ENCODE assay signal across 1 mouse cellular context in the genomic region with DNA sequence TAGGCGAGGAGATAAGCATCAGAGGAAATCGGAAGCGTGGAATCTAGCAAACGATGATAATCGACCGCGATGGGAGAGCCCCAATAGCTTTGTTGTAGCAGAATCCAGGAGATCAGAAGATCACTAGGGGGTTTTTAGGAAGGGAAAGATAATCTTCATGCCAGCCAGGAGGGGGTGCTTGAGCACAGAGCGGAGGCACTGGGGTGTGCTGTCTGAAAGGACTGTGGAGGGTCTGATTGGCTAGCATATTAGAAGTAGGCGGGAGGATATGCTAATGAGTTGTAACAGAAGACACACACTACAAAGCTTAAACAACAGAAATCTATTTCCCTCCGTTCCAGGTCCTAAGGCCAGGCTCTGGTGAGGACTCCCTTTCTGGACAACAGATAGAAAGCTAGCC.
TF ChIP-seq lines count a peak whose summit lies in the region.

No protein-coding gene starts in this region.

TF ChIP-seq in MEL, 35 proteins besides CTCF, POLR2A, EP300 and RAD21 (continued from another document):
- no peak for TF ChIP-seq RCOR1 (IDR thresholded peaks at IDR 0.05; ENCODE audit: low read depth, low read length)
- no peak for TF ChIP-seq NRF1 (IDR thresholded peaks at IDR 0.05; ENCODE audit: insufficient read depth, low read depth, low read length, poor library complexity, severe bottlenecking)
TF ChIP-seq in MEL: peak in this region for 2.
